In genomic region chr2:28456616-28457015, GRCm38 (mm10) we compare ENCODE assay signal across 28 mouse cellular contexts. TPM values are rescaled to one million over a fixed set of nuclear protein-coding genes. Genes with fewer than 3 reads are reported as not detected.
"Had no signal": no experiment of that assay in that cellular context is flagged by ENCODE, and none has a peak within 500 bp of the region (broad histone marks: within the 10 kb centered on the region; RNA-seq: fewer than 3 reads in every experiment).

No protein-coding gene starts in this region.

- H3K4me1 ChIP-seq: kidney, embryonic 15.5 days; limb, embryonic 10.5 days; limb, embryonic 13.5 days; liver, embryonic 12.5 days; liver, embryonic 15.5 days; lung, embryonic 15.5 days; megakaryocyte, embryonic 14.5 days; midbrain, embryonic 10.5 days; neural tube, embryonic 12.5 days; neural tube, embryonic 15.5 days had no signal

- H3K27me3 ChIP-seq: kidney, embryonic 15.5 days; limb, embryonic 13.5 days; liver, embryonic 12.5 days; liver, embryonic 15.5 days; lung, embryonic 15.5 days; neural tube, embryonic 12.5 days; neural tube, embryonic 15.5 days had no signal

- ATAC-seq: liver, embryonic 12.5 days had no signal

- H3K9ac ChIP-seq: kidney, embryonic 15.5 days; limb, embryonic 13.5 days; liver, embryonic 12.5 days; liver, embryonic 15.5 days; lung, embryonic 15.5 days; neural tube, embryonic 12.5 days; neural tube, embryonic 15.5 days had no signal

- DNase-seq: kidney, postnatal 14 days; kidney, postnatal 4 days; layer of hippocampus, adult 9-11 months; layer of hippocampus, postnatal 36 days; liver; lung, adult 18-20 months; lung, postnatal 10 days; lung, postnatal 36 days; midbrain, embryonic 14.5 days; right cerebral cortex, adult 18-20 months; right cerebral cortex, postnatal 14 days; right cerebral cortex, postnatal 4 days; thymus, adult 2 months; thymus, postnatal 14 days; thymus, postnatal 4 days had no signal

- H3K27ac ChIP-seq: kidney, embryonic 15.5 days; layer of hippocampus, adult 2 months; left cerebral cortex, adult 2 months; limb, embryonic 10.5 days; limb, embryonic 13.5 days; liver, embryonic 12.5 days; liver, embryonic 15.5 days; lung, embryonic 15.5 days; midbrain, embryonic 10.5 days; neural tube, embryonic 12.5 days; neural tube, embryonic 15.5 days; stomach, postnatal 0 days had no signal

- H3K36me3 ChIP-seq: liver, embryonic 12.5 days; liver, embryonic 15.5 days had no signal

- H3K4me2 ChIP-seq: kidney, embryonic 15.5 days; limb, embryonic 13.5 days; liver, embryonic 12.5 days; liver, embryonic 15.5 days; lung, embryonic 15.5 days; neural tube, embryonic 12.5 days; neural tube, embryonic 15.5 days had no signal

- H3K9me3 ChIP-seq: kidney, embryonic 15.5 days; limb, embryonic 10.5 days; limb, embryonic 13.5 days; liver, embryonic 12.5 days; liver, embryonic 15.5 days; lung, embryonic 15.5 days; megakaryocyte, embryonic 14.5 days; midbrain, embryonic 10.5 days; neural tube, embryonic 12.5 days; neural tube, embryonic 15.5 days had no signal

- H3K4me3 ChIP-seq: kidney, embryonic 15.5 days; layer of hippocampus, adult 2 months; left cerebral cortex, adult 2 months; limb, embryonic 10.5 days; limb, embryonic 13.5 days; liver, embryonic 12.5 days; liver, embryonic 15.5 days; lung, embryonic 15.5 days; megakaryocyte, embryonic 14.5 days; midbrain, embryonic 10.5 days; neural tube, embryonic 12.5 days; neural tube, embryonic 15.5 days had no signal

RNA-seq across cellular contexts. Expression of gene 1700007K13Rik, which starts 9.5 kb away (rescaled TPM):
- polyA plus RNA-seq: liver, embryonic 12.5 days; liver, embryonic 15.5 days; thymus, adult 2 months had no signal

RNA-seq across cellular contexts. Expression of gene Gbgt1, which starts 40.1 kb away (rescaled TPM):
- polyA plus RNA-seq: limb, embryonic 10.5 days; midbrain, embryonic 10.5 days had no signal

RNA-seq across cellular contexts. Expression of gene Gm10134, which starts 49.3 kb away (rescaled TPM):
- polyA plus RNA-seq: limb, embryonic 10.5 days had no signal
